Mouse (Mus musculus) frontal cortex, adult (tissue): ENCODE measurements around the gene Fra10ac1.

Experiments
- ATAC-seq: cut with Nextera tagmentation; 2 replicates; pipeline ENCODE4 v1.9.2; 2017; ENCODE audit warnings: mild to moderate bottlenecking, moderate library complexity, mixed read lengths; ENCODE audit not compliant: low TSS enrichment

The Fra10ac1 gene

DNA sequence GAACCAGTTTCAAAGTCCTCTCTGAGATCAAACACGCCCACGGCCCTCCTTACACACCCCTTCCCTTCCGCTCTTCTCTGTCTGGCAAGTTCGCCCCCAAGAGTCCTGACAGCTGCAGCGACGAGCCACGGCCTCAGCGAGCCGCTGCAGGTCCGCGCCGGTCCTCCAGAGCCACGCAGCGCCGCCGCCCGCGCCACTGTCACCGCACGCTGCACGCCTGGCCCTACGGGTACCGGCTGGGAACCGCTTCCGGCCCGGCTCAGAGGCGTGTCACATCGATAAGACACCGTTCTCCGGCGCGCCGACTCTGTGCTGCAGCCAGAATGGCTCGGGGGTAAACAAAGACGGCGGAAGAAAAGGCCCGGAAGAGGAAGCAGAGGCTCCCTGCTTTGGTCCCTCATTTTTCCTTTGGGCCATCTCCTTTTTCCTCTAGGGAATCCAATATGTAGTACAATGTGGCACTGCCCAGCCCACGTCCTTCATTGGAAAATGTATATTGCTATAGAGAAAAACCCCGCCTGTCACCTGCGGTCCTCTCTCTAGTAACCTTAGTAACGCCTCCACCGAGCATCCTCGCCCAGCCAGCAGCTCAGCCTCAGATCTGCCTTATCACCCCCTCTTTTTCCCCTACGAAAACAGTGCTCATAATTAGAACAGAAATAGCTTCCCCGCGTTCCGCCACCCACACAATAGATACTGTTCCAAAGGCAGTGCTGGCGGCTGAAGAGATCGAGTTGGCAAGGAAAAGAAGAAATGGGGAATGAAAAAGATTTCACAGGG lies at the start of gene Fra10ac1:
Gene Fra10ac1 (minus strand): TSS at position 252 of the 780 bp plus-strand sequence.
- ATAC-seq, result peak; percentile 91

DNA sequence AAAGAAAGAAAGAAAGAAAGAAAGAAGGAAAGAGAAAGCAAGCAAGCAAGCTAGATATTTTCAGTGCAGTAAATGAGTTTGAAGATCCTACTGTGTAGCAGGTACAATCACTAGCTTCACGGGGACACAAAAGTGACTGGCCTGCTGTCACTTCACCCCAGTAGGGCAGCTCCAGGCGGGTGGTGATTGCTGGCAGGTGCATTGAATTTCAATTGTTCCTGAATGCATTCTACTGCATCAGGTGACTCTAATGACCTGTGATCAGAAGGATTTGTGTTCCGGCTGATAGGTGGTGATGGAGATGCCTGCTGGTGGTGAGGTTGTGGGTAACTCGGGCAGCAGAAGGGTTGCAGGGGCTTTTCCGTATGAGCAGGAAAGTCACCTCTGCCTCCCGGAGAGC lies 47.1 kb upstream of the Fra10ac1 start:
- no peak for ATAC-seq

DNA sequence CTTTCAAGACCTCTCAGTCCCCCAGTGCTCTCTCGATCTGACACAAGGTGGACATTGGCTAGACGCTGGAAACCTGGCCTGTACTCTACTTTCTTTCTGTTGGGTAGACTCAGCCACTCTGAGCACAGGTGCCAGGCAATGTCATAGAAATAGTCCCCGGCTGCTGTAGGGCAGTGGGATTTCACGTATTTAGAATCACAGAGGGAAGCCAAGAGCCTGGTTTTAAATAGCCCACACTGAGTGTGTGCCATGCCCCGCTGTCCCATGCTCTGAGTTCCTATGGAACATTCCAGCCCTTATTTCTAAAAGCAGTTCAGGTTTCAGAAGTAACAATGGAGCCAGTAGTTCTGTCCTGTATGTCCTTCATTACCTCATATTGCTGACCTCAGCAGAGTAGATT lies 43.5 kb upstream of the Fra10ac1 start:
- no peak for ATAC-seq

DNA sequence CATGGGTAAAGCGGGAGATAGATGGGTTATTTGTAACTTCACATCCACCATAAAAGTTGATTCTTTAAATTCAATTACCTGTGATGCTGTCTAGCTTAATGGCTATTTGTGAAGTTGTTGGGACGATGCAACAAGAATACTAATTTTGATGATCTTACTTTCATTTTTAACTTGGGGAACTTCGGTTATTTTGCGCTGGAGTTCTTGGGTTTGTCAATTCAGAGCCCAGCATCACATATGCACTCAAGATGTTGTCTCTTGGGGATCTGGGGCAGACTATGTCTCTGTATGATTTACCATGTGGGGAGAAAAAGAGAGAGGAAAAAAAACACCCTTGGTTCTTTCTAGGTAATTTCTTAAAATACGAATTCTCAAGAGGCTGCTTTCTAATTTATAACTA lies 41.8 kb upstream of the Fra10ac1 start:
- no peak for ATAC-seq

DNA sequence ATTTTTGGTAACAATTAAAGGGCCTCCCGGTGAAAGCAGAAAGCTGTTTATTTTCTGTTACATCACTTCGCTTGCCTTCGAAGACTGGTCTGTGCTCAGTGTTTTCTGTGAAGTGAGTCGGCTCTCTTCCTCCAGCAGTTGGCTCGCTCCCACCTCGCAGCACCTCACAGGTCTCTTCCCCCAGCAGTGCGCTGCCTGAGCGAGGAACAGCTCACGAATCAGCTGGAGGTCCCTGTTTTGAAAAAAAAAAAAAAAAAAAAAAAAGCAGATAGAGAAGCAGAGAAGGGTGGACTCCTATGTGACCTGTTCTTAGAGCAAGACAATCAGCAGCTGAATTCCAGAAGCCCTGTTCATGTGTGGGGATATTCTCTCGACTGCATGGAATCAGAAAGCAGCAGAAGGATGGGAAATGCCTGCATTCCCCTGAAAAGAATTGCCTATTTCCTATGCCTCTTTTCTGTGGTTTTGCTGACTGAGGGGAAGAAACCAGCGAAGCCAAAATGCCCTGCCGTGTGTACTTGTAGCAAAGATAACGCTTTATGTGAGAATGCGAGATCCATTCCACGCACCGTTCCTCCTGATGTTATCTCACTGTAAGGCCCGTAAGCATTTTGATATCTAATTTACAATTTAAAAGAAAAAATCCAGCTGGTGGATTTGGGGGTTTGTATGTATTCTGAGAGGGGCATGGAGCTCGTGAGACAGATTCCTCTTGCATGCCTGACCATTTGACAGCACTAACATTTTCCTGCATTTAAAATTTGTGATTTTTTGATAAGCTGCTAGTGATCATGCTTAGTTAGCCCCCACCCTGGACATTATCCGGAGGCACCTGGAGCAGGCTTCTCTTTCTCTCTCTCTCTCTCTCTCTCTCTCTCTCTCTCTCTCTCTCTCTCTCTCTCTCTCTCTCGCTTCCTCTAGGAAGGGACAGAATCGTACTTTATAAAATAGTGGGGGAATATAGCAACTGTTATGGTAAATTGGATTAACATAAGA lies 40.8 kb upstream of the Fra10ac1 start, which contains the start of gene Lgi1:
Gene Lgi1 (plus strand): TSS at position 32 of the 996 bp plus-strand sequence.
- ATAC-seq, result peak; percentile 60

DNA sequence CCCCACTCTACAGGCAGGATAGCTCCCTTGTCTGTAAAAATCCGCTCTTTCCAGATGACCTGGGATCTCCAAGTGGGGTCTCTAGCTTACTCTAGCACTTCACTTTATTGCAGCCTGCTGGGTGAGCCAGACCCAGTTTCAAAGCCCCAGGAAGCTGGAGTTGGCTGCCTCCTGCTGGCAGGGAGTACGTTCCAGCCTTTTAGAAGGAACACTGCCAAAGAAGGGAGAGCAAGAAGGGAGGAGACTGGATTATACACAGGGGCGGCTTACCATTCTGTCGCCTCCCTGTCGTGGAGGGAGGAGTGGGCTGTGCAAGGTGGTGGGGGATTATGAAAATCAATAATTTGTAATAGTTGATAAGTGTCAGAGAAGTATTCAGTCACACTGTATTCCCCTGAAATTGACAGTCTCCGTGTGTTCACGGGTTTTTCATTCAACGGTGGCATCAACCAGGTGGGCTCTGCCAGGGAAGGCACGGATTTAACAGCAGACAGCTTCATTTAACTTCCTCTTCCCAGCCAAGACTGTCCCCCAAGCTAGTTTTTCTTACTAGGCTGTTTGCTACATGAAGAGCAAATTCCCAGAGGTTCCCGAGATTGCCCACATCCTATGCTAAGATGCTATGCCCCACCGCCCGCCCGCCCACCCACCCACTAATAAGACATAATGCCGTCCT lies 40.0 kb upstream of the Fra10ac1 start:
- peak; percentile 72 for ATAC-seq

DNA sequence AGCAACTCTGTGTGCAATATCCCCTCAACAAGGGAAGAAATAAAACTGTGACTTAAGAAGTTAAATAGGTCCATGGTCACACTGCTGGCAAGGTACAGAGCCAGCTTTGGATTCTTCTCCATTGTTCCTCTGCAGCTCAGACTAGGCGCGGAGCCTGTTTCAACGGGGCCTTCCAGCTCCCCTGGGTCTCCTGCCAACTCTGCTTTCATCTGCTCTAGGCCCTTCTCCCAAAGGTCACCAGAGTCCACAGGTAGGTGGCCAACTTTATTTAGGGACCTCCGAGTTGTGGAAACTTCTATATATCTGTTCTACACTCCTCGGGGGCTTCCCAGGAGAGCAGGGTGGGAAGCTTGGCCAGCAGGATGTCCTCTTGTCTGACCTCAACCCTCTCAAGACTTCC lies 37.4 kb upstream of the Fra10ac1 start:
- no peak for ATAC-seq

DNA sequence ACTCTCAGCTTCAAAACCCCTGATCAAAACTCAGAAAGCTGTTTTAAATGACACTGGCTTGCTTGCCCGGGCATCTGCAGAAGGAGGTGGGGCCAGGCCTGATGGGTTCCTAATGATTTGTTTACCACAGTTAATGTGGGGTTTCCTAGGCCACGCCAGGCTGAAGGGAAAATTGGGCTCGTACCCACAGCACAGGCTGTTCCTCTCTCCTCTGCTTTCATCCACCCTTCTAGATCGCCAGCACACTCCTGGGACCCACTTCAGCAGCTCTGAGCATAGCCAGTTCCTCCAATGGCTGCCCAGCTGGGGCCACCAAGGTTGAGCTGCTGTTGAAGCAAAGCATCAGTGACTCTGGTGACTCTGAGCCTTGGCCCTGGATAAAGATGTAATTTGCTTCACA lies 36.4 kb upstream of the Fra10ac1 start:
- no peak for ATAC-seq

DNA sequence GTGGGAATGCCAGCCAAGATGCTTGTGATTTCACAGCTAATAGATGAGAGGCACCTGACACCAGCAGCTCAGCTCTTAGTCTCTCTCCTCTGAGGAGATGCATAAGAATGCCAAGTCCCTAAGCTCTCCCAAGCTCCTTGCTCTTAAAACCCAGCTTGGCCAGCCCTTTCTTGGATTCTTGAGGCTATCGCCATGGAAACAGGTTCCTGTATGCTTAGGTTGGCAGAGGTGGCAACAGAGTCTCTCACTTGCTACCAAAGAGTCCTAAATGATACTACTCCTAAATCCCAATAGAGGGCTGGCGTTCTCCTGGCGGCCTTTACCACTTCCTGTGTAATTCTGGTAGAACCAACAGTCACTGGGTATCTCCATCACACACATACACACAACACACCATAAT lies 35.5 kb upstream of the Fra10ac1 start:
- peak; percentile 21 for ATAC-seq

DNA sequence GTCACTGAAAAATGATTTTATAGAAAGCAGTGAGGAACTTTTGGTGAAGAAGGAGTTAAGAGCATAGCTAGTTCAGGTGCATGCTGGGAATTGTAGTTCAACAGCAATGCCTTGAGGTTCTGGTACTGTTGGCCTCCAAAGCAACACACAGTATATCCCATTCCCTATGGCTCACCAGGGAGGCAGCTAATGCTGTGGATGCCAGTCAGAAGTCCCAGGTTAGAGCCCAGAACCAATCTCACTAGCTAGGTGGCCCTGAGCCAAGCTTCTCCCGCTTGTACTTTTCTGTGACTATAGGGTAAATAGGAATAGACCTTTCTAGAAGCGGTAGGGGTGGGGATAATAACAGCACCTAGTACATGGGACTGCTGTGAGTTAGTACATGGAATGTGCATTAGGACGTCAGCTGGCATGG lies 34.7 kb upstream of the Fra10ac1 start:
- ATAC-seq, result peak; percentile 92

DNA sequence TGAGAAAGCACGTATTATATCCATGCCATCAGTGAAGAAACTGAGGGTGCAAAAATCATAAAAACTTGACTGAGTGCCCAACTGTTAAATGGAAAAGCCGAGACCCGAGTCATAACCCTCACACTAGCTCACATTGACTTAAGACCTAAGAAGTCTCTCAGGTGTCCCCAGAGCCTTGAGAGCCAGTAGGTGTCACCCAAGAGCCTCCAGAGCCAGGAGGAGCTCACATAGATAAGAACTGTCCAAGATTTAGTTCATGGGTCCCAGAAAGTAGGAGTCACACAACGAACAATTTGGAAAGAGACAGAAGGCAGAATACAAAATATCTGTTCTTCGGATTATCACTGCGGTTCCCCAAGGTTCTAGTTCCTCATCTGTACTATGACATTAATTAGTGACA lies 29.8 kb upstream of the Fra10ac1 start:
- ATAC-seq, result peak; percentile 71

DNA sequence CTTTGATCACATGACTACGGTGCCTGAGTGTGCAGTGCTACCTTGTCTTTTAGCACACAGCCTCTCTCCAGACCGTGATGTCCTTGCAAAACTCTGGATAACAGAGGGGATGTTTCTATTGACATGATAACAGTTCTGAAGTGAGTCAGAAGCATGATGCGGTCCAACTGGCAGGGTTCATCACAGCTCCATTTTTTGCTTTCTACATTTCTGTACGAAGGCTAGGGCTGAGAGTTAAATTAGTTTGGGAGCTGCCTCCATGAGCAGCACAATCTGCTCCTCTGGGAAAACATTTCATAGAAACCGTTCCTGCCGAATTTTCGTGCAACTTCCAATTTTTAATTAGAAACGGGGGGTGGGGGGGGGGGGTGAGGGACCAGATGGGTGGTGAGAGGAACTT lies 25.7 kb upstream of the Fra10ac1 start:
- peak; percentile 64 for ATAC-seq

DNA sequence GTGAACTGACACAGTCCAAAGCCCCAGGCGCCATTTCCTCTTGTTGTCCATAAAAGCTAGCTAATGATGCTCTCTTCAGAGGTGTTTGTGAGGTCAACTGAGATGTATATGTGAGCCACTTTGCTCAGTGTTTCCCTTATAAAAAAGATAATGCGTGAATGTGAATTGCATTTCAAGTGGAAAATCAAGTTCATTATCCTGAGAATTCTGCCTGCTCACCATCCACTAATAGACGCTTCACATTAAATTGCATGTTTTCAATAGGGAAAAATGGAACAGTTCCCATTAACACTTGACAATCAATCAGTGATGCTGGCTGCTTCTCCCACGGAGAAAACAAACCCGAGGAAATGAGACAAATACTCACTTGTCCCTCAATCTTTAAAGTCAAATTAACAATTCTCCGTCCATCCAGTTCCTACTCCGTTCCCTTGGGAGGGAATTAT lies 22.2 kb upstream of the Fra10ac1 start:
- ATAC-seq, result no peak

DNA sequence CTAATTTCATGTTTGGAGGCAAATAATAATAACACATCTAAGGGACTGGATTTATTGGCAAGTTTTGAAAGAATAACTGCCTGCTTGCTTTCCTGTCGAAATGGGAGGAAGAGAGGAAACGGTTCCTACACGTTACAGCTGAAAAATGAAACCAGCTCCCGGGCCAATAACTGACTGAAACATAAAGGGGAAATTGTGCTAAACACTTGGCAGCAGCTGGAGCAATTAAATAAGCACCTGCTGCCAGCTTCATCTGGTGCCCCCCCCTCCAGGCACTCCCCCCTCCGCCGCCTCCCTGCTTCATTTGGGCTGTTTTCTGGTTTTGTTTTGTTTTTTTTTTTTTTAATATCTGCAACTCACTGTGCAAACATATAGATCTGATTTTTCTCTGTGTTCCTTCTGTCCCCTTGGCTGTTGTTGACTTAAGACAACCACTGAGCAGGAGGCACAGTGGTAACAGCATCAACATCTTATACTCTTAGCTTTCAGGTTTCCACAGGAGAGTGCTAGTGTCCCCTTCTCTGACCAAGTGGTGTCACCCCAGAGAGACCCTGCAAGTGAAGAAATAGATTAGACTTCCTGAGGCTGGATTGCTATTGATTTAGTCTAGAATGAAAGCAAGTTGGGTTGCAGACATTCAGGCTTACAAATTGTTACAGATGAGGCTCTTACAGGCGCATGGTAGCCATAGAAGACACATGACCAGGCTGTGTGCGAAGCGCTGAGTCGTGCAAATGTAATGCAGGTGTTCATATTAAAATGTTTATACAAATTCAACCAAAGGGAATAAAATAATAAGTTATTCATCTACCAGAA lies 21.6 kb upstream of the Fra10ac1 start:
- peak; percentile 31; the same call in 1 of the 2 replicates for ATAC-seq

DNA sequence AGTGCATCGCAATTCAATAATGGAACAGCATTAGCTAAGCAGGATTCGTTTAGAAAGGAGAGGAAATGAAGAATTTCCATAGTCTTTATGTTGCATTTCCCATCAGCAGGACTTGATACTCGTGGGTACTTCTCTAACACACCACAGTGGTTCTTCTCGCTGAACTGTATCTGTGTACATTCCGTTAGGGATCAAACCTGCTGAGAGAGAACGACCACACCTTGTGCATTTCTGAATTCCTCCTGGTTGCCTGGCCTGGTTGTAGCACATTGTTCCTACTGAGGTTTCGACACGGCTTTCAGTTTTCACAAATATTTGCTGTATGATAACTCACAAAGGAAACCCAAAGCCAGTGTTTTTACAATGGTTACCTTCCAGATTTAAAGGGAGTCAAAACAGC lies 20.8 kb upstream of the Fra10ac1 start:
- ATAC-seq, result no peak

DNA sequence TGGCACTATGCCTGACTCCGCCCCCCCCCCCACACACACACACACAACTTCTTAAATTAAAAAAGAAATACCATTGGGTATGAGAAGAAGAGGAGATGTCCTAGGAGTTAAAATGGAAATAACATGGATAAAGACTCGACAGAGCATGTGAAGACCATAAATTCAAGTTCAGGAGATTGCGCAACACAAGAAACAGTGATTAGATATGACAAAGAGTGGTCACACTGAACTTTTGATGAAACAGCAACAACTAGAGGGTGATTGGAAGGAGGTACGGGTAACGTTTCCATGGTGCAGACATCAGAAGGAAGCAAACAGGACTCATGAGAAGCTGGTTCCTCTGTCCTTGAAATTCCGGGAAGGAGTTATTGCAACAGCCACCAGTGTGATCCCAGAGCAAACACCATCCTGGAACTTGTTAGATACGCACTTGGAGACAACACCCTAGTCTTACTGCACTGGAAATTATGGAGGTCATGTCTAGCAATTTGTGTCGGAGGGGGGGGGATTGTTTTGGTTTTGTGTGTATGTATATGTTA lies 18.4 kb upstream of the Fra10ac1 start:
- no peak for ATAC-seq

DNA sequence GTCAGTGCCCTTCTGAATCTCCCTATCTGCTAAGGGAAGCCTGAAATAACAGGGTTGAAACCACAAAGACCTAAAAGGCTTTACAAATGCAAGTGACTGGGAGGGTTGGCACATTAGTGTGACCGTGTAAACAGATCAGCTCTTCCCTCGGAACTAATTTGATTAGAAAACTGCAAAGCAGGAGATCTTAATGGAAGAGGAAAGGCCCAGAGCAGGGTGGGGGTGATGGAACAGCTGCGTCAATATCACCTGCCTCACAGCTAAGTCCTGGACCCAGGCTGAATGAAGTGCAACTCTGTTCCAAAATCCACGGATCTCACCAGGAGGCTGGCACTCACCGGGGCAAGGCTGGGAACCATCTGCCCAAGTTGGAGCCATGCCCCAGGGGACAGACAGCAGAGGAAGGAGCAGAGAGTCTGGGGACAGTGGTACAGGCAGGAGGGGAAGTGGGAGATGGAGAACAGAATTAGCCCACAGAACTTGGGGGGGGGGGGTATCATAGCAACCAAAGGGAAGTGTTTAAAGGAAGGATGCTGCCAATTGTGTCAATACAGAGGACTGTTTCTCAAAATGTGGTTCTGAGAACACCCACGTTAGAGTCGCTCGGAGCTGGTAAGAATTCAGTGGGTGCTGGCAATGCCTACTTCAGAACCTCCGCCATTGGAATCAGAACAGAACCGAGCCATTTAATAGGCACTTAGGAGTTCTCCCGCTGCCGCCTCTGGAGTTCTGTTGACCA lies 14.4 kb upstream of the Fra10ac1 start:
- peak; percentile 92 for ATAC-seq

DNA sequence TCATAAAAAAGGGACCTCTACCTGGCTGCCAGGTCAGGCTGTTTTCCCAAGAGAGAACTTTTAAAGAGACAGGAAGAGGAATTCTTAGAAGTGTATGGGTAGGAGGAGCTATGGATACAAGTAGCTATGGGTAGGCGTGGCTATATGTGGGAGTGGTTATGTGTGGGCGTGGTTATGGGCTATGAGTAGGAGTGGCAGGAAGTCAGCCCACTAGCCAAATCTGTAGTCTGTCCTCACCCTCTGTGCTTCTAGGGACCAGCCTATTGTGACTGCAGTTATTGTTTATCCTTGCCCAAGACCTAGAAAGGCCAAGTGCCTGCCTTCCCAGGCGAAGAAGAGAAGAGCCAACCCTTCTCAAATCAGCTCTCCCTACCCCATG lies 13.9 kb upstream of the Fra10ac1 start:
- ATAC-seq, result no peak; the same call in 1 of the 2 replicates

DNA sequence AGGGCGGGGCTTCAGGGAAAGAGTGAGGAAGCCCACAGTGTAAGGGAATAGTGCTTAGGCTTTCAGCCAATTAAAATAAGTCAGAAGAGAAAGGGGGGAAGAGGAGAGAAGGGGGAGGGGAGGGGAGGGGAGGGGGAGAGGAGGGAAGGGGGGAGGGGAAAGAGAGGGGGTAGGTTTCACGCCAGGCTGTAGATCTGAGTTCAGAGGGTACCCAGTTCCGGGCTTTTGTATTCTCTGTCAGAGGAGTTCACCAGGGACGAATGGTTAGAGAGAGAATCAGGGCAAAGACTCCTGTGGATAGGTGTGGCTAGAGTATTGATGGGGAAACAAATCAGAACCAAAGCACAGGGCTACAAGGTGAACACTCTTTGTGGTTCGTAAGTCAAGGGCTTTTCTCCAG lies 12.6 kb upstream of the Fra10ac1 start:
- no peak for ATAC-seq

DNA sequence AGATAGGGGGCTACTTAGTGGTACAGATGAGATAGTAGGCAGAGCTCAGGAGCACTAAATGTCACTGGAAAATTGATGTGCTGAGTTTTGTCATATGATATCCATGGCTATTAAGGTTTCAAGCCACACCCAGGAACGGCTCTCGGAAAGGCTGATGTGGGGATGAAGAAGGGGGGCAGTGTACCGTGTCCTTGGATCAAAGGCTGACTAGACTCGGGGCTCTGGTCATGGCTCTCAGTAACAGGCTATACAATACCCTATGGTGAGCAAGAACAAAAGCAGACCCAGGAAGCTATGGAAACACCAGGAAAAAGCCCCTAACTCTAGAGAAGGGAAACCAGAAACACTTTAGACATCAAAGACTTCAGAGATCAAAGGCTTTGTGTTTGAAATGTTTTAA lies 8.6 kb upstream of the Fra10ac1 start:
- no peak for ATAC-seq
